Mouse (Mus musculus): ENCODE measurements around the gene Gm1673.

- TF ChIP-seq POLR2A (IDR thresholded peaks at IDR 0.05; ENCODE audit: low read depth, low read length) (no peak), CTCF (IDR thresholded peaks at IDR 0.05; ENCODE audit: extremely low read depth, insufficient read depth, insufficient read length, insufficient replicate concordance) (no peak)
Observed at GRCm38 (mm10) chr5:33953471-33954185, 29.6 kb upstream of the Gm1673 start.

Measured in spleen, adult 2 months (tissue).